Mouse (Mus musculus): ENCODE results near the gene Il22ra1.
"Not testable (repeated sequence)": the region's sequence is repeated elsewhere in the genome, so short reads cannot be mapped to it uniquely, and the experiment has no call there.

The Il22ra1 gene

DNA sequence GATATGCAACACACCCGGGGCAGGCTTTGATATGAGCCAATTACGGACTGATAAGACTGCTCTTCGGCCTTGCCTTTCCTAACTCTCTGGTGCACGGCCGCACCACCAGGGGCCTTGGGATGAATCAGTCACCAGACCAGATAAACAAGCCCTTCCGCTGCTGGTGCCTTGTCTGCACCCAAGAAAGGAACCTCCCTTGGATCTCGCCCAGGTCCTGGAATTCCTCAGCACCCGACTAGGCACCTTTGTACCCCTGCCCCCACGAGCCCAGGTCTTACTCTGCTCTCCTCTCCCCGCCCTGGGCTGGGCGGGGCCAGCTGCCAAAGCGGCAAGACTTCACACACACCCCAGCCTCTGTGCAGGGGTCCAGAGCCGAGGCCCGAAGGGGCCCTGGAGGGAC lies at the start of gene Il22ra1:
Il22ra1 (plus strand) TSS at position 356 of the 400 bp plus-strand sequence.
- DNase-seq (ENCODE audit: low spot score), result no peak

DNA sequence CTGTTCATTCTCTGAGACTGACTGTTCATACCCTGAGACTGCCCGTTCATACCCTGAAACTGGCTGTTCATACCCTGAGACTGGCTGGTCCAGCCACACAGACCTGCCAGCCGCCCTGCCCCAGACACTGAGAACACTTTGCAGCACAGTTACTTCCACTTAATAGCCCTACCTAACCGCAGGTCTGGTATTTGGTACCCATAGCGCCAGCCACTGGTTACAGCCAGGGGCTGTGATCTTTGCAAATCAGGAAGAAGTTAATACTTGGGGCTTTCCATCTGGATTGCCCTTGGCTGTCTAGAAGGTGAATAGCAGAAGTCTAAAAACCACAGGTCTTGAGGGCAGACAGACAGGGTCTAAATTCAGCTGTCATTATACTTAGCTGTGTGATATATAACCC lies 48.7 kb upstream of the Il22ra1 start:
- DNase-seq (ENCODE audit: low spot score), result no peak

DNA sequence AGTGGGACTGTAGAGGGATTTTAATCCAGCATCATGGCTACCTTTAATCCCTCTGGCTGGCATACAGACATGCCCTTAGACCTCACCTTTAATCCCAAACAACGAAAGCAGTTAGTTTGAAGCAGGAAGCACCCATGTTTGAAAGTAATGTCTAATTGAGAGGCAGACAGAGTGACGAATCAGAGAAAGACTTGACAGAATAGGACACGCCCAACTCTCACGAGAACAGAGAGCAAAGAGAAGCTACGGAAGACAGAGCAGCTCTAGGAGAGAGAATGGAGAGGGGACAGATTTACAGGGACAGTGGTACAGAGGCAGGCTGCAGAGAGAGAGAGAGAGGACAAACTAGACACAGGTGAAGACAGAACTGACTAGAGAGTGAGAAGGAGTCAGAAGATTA lies 46.2 kb upstream of the Il22ra1 start:
- no peak for DNase-seq (ENCODE audit: low spot score)

DNA sequence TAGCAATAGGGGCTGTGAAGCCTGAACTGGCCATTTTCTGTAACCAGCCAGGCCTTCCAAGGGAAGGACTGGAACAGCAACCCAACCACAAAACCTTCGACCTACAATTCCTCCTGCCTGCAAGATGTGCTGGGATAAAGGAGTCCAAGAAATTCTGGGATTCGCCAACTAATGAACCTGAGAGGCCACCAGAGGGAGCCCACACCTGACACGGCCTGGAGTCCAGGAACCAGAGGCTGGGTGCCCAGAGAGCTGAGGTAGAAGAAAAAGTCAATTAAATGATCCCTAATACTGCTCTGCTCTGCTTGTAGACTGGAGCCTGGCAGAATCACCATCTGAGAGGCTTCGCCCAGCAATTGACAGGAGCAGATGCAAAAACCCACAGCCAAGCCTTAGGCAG lies 44.4 kb upstream of the Il22ra1 start:
- DNase-seq (ENCODE audit: low spot score), result peak; percentile 25

DNA sequence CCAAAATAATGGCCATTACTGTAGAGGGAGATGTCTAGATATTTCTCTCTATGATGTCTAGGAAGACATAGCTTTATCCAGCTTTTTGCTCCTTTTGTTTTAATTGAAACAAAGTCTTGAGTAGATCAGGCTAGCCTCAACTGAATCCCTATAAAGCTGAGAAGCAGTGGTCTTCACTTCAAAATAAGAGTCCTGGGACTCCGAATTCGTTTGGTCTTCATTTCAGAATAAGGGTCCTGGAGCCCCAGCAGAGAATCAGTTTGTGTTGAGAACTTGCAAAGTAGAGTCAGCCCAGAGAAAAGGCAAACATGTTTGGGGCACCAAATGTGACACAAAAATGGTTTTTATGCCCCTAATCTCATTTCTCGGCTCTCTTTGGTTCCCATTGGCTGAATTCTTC lies 43.2 kb upstream of the Il22ra1 start:
- no peak for DNase-seq (ENCODE audit: low spot score)

DNA sequence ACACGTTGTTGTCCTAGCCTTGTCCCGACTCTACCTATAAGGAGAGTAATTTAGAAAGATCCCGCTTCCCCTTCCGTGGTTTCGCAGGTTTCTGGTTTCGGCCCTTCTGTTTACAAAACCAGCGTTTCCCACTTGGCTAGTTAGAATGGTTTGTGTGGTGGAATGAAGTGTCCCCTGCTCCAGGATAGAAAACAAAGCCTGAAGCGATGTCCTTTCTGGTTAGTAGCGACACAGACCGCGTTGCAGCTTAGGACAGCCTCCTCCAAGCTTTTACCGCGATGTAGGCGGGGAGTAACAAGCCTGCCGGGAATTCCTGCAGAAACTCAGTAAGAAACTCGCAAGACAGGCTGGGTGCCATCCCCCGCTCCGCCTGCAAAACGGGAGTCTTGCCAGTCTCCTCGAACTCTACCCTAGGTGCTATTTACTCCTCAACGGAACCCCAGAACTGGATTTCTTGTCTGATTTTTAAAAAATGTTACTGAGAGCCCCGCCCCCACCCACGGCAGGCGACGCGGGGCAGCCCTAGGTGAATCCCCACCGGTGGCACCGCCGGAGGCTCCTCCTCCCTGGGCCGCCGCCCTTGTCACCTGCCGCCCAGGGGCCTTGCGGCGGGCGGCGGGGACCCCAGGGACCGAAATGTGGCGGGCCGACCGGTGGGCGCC lies 41.9 kb upstream of the Il22ra1 start, which contains the start of gene Ifnlr1:
Ifnlr1 (plus strand) TSS at position 382 of the 662 bp plus-strand sequence.
- DNase-seq (ENCODE audit: low spot score), result no peak

DNA sequence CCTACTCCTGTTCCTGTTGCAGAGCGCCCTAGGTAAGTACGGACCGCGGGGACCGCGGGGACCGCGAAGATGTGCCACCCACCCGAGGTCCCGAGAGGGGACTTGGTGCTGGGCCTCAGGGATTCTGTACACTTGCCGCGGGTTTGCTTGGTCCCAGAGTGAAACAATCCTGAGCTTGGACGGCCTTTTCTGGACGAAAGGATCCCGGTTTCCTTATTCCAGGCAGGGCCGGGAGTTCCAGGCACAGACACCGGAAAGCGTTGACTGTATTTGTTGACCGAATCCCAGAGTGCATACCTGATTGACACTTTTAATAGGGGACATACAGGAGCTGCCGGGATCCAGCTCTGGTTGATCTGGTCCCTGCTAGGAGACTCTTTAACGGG lies 41.4 kb upstream of the Il22ra1 start:
- no peak for DNase-seq (ENCODE audit: low spot score)

DNA sequence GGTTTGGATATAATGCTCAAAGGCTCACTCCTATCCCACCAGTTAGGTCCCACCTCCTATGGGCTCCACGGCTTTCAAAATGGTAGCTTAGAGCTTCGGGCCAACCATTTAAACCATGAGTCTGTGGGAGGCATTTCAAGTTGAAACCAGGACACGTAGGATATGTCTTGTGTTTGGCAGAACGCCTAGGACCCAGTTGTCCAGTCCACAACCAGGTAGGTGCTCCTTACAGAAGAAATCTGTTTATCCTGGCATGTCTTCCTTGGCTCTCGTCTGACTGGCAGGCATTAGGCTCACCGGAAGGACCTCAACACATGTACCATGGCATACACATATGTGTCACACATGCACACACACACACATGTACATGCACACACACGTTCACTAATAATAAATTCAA lies 38.2 kb upstream of the Il22ra1 start:
- DNase-seq (ENCODE audit: low spot score), result no peak

DNA sequence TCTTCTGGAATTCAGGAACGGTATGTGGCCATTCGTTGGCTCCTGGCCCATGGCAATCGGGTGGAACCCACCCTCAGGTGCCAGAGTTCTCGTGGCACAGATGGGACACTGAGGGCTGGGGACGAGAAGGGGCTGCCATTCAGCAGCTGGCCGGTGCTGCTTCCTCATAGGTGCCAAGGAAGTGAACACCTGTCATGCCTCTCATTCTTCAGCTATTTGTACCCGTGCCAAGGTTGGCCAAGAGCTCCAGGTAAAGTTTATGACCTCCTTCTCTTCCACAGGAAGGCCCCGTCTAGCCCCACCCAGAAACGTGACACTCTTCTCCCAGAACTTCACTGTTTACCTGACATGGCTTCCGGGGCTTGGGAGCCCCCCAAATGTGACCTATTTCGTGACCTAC lies 37.7 kb upstream of the Il22ra1 start:
- no peak for DNase-seq (ENCODE audit: low spot score)

DNA sequence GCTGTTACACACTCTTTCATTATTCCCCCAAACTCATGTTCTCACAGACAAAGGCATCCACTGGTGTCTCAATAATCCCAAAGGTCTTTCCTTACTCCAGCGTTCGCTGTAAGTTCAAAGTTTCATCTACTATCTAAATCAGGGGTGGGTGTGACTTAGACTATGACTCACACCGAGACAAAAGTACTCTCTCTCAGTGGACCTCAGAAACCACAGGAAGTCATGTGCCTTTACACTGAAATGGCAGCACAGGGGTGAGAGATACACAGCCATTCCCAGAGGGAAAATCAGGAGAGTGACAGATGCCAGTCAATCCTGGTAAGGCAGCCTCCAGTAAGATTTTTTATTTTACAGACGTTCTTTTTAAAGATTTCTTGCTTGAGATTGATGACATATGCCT lies 35.1 kb upstream of the Il22ra1 start:
- no peak for DNase-seq (ENCODE audit: low spot score)

DNA sequence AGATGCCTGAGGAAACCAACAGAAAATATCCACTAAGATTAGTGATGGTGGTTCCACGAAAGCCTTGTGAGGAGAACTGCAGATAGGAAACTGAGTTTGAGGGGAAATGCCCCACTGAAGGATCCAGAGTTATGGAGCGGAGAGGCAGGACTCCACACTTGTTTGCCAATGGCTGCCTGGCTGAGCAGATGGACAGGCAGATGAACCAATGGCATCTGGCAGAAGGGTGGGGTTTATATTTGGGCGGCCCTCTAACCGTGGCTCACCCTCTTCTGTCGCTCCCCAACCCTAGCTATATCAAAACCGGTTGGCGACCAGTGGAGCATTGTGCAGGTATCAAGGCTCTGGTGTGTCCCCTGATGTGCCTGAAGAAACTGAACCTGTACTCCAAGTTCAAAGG lies 29.5 kb upstream of the Il22ra1 start:
- DNase-seq (ENCODE audit: low spot score), result no peak

DNA sequence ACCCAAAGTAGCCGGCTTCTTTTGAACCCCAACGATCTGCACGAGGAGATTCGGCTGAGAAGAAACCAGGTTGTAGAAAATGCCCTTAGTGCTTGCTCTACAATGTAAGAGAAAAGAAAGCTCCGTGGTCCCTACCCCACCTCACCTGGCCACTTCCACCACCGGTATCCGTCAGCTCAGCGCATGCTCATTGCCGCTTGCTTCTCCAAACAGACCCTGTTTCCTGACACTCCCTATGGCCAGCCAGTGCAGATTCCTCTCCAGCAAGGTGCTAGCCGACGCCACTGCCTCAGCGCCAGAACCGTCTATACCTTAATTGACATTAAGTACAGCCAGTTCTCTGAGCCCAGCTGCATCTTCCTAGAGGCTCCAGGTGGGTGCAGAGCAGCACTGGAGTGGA lies 24.5 kb upstream of the Il22ra1 start:
- no peak for DNase-seq (ENCODE audit: low spot score)

DNA sequence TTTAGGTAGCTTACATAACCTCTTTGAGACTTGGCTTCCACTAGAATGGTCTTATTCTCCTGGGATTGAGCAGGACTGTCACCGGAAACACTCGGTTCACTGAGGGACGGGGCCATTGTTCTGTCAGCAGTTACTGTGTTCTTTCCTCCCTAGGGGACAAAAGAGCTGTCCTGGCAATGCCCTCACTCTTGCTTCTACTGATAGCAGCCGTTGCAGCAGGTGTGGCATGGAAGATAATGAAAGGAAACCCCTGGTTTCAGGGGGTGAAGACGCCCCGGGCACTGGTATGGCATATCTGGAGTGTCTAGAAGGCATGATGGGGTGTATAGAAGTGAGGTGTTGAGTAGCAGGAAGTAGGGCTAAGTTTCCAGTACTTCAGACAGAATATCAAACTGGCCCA lies 24.0 kb upstream of the Il22ra1 start:
- no peak for DNase-seq (ENCODE audit: low spot score)

DNA sequence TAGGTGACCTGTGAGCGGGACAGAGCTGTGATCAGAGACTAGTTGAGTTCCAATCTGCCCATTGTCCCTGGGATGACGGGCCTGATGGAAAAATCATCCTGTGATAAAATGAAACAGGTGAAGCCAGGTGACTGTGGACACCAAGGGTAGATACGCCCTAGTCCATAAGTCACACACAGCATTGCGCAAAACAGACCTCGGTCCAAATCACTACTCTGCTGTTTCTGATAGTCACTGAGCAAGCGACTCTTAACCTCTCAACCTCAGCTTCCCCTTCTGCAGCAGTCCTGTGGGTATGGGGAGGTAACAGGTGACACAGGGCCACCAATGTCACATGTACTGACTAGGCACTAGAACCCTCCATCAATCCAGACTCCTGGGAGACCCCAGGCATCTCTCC lies 21.9 kb upstream of the Il22ra1 start:
- no peak for DNase-seq (ENCODE audit: low spot score)

DNA sequence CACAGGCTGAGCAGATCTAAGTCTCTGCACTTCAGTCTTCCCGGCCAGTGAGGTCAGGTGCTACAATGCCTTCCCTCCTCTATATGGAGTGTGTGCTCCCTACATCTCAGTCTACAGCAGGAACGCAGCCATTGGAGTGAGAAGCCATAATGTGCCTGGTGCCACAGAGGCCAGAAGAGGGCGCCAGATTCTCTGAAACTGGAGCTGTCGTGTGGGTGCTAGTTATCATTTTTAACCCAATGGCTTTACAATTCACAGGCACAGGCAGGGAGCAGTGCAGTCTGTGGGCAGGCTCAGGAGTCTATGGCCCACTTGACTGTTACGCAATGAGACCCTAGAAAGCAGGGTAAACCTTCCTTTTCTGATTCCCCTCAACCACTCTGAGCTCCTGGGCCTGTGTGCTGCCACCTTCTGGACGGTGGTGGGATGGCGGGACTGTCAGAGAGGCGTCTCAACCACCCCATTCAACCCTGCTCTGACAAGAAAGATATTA lies 18.9 kb upstream of the Il22ra1 start:
- peak; percentile 19 for DNase-seq (ENCODE audit: low spot score)

DNA sequence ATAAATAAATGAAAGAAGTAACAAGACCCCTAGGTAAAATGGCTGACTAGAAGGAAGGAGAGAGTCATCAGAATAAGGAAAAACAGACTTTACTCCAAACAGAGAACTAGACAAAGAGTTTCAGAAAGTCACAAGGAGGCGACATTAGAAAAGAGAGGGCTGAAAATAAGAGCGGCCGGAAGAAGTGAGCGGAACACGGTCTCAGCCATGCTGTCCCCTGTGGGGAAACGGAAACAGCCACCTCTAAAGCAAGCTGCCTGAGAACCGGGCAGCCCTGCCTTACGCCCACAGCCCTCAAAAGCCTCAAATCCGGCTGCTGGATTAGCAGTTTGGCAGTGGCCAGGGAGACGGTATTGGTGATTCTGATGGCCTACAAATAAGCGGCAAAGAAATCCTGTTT lies 18.4 kb upstream of the Il22ra1 start:
- no peak for DNase-seq (ENCODE audit: low spot score)

DNA sequence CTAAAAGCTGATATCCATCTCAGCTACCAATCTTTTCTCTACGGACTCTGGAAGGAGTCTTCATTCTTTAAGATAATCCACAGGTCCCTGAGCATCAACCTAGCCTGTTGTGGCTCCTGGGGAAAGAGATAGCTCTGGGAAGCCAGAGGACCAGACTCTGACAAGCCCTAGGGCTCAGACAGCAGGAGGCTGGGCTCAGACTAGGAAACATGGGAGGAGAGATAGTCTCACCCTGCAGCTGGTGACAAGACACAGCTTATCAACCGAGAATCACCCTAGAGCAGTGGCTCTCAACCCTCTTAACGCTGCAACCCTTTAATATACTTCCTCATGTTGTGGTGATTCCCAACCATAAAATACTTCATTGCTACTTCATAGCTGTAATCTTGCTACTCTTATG lies 17.6 kb upstream of the Il22ra1 start:
- DNase-seq (ENCODE audit: low spot score), result no peak

DNA sequence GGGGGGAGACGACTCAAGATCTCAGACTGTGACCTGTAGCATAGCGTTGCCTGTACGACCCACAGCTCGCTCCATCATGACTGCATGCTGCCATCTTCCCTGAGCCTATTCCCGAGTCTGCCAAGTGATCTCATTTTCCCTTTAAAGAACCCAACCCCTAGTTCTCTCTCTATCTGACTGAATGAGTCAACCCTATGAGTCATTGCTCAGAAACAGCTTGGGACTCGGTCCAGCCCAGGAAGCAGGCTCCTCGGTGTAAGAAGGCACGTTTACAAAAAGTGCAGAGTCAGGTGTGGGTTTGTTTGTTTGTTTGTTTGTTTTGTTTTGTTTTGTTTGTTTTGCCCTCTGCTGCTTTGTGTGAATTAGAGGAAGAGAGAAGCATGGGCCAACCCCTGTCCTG lies 13.2 kb upstream of the Il22ra1 start:
- peak; percentile 29 for DNase-seq (ENCODE audit: low spot score)

DNA sequence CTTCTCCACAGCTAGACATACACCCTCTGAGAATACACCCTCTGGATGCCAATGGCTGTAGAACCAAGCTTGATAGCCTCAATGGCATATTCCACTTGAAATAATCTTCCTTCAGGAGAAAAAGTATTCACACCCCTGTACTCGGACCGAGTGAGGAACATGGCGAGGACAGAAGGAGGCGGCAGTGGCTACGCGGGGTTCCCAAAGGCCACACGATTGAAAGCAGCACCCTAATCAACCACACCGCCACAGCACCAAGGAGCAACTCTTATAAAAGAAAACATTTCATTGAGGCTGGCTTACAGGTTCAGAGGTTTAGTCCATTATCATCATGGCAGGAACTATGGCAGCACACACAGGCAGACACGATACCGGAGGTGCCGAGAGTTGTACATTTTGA lies 11.5 kb upstream of the Il22ra1 start:
- not testable (repeated sequence) for DNase-seq (ENCODE audit: low spot score)

DNA sequence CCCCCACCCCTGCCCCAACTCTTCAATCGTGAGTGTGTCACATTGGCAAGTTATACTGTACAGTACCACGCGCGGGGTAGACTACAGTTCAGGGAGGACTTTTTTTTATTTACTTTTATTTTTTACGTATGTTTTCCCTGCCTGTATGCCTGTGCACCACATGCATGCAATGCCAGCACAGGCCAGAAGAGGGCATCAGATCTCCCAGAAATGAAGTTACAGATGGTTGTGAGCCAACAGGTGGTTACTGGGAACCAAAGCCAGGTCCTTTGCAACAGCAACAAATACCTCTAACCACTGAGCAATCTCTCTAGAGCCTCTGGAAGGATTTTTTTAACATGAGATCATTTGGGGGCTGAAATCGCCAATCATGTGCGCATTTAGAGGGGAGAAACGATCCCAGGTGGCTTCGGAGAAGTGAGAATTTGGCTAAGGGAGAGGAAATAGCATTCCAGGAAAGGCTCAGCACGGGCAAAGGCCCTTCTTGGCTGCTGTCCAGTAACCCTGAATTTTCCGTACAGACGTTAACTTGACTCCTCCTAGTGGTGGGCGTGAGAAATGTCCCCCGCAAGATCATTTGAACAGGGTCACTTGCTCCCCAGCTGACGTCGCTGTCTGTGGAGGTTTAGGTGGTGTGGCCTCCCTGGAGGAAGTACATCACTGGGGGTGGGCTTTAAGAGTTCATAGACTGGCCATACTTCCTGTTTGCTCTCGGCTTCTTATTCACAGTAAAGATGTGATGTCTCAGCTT lies 5.3 kb upstream of the Il22ra1 start:
- DNase-seq (ENCODE audit: low spot score), result no peak

DNA sequence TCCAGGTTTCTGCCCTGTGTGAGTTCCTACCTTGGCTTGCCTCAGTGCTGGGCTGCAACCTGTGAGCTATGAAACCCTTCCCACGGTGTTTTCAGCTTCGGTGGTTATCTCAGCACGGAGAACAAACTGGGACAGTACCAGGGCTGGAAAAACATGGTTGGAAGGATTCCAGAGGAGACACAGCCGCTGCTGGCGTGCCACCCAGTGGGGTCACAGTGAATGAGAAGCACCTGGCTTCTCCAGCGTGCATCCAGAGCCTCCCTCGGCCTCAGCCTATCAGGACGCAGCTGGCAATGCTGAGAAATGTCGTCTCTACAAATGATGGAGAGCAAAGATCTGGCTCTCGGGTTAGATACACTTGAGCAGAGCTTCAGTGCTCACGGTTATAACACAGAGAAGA lies 1.6 kb upstream of the Il22ra1 start:
- no peak for DNase-seq (ENCODE audit: low spot score)

DNA sequence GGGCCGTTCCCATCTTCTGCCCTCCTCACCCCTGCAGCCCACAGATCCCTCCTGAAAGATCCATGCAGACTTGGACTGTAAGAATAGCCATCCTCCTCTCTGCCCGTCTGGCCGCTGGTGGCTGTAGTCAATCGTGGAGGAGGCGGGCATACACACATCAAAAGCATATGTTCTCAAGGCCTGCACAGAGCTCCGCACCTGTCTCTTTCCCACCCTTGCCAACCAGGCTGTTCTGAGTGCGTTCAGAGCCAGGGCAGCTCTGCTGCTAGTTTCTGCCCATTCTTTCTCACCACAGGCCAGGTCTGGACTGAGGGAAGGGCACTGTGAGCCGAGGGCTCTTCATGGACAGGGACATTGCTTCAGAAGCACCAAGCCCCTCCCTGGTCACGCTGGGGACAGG lies 2.2 kb downstream of the Il22ra1 start:
- no peak for DNase-seq (ENCODE audit: low spot score)

DNA sequence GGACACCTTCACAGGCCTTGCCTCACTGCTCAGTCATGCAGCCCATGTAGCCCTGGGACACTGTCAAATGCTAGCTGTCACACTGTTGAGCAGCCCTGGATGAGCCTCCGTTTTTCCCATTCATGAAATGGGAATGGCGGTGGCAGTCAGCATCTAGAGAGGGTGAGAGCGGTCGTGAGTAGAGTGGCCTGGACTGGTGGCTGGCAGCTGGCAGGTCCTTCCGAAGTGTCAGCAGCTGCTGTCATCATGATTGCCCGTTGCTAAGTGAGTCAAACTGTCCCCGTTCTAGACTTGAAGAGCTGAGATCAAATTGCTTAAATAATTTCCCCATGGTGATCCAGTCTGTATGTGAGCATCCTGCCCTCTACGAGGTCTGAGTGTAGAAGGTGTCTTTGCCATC lies 3.0 kb downstream of the Il22ra1 start:
- DNase-seq (ENCODE audit: low spot score), result no peak

DNA sequence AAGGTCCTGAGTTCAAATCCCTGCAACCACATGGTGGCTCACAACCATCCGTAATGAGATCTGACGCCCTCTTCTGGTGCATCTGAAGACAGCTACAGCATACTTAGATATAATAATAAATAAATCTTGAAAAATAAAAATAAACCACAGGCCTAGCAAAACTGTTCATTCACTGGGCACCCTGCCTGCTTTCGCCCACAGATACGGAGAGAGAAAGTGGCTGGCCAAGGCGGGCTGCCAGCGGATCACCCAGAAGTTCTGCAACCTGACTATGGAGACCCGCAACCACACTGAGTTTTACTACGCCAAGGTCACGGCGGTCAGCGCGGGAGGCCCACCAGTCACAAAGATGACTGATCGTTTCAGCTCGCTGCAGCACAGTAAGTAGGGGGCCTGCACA lies 5.9 kb downstream of the Il22ra1 start:
- DNase-seq (ENCODE audit: low spot score), result no peak
